Mouse (Mus musculus) hindbrain, embryonic 14.5 days (tissue): Measurements from ENCODE around the gene Gm10382. TPM values are rescaled to one million over a fixed set of nuclear protein-coding genes. Genes with fewer than 3 reads are reported as not detected.
A peak's percentile ranks its signal among the peaks of the same experiment; 100 is the strongest.
"Not testable (repeated sequence)": the region's sequence is repeated elsewhere in the genome, so short reads cannot be mapped to it uniquely, and the experiment has no call there.

Experiments used
- ATAC-seq: fragments of 200-750 bp; cut with Nextera tagmentation; 2 replicates; pipeline ENCODE4 v1.8.0; 2017; ENCODE audit warnings: moderate number of reproducible peaks, mild to moderate bottlenecking, moderate TSS enrichment, moderate library complexity; ENCODE audit not compliant: low FRiP score
- DNase-seq: peaks from one replicate; pipeline ENCODE4 v3.0.0-alpha.2; 2015; ENCODE audit warnings: low spot score
- H3K27ac ChIP-seq: fragments of 300-500 bp; sonication (generic); 2 replicates; pipeline ENCODE4 v1.5.1; 2014; ENCODE audit warnings: mild to moderate bottlenecking, moderate library complexity
- H3K27me3 ChIP-seq: fragments of 300-500 bp; sonication (generic); 2 replicates; pipeline ENCODE4 v1.6.1; 2014; ENCODE audit warnings: mild to moderate bottlenecking, low read length, mixed read lengths; ENCODE audit not compliant: control insufficient read depth, insufficient read depth
- H3K36me3 ChIP-seq: fragments of 300-500 bp; sonication (generic); replicated peaks from 2 replicates; pipeline ENCODE4 v1.6.1; 2014; ENCODE audit not compliant: control insufficient read depth, insufficient read depth
- H3K4me1 ChIP-seq: fragments of 300-500 bp; sonication (generic); replicated peaks from 2 replicates; pipeline ENCODE4 v1.6.1; 2014; ENCODE audit warnings: antibody characterized with exemption, low read length, mixed read lengths; ENCODE audit not compliant: control insufficient read depth, insufficient read depth
- H3K4me2 ChIP-seq: fragments of 300-500 bp; sonication (generic); replicated peaks from 2 replicates; pipeline ENCODE4 v1.6.1; 2014; ENCODE audit warnings: mild to moderate bottlenecking, moderate library complexity
- H3K4me3 ChIP-seq: fragments of 300-500 bp; sonication (generic); replicated peaks from 2 replicates; pipeline ENCODE4 v1.5.1; 2014; ENCODE audit warnings: mild to moderate bottlenecking, low read length
- H3K9ac ChIP-seq: fragments of 300-500 bp; sonication (generic); 2 replicates; pipeline ENCODE4 v1.6.1; 2014
- H3K9me3 ChIP-seq: fragments of 300-500 bp; sonication (generic); 2 replicates; pipeline ENCODE4 v1.6.1; 2016; ENCODE audit warnings: low read length; ENCODE audit not compliant: control insufficient read depth
- WGBS: fragments of 180-500 bp; shearing (Covaris S2); extraction: QIAGEN DNeasy Blood & Tissue Kit; methylation state at CpG from one replicate; pipeline ENCODE4 v1.1.7; 2014; 5-methylcytosine and 5-hydroxymethylcytosine counted together
- polyA plus RNA-seq: library from polyadenylated mRNA; unstranded; fragments of >200 nt; fragmentation: Nextera tagmentation; extraction: Ambion mirVana; gene quantifications from 2 replicates; pipeline ENCODE4 v1.2.1, GENCODE M21; 2014

Gene Gm10382
- polyA plus RNA-seq, 1 experiment from 2014 or later: 0.63 TPM

- Histone ChIP-seq H3K4me1 (peaks cover 18% of the 10 kb centered on the region), H3K36me3 (peaks cover 28% of the 10 kb centered on the region), H3K9ac (no peak overlapping the region), H3K4me2 (no peak overlapping the region), H3K4me3 (no peak overlapping the region), H3K9me3 (no peaks in the 10 kb centered on the region), H3K27me3 (no peaks in the 10 kb centered on the region), H3K27ac (no peak overlapping the region)
- ATAC-seq (peak; percentile 27; the same call in 1 of the 2 replicates), DNase-seq (peak; percentile 69)
- 49% methylated on average over 6 of the region's 6 CpGs for WGBS
Observed at GRCm38 (mm10) chr5:125382673-125383558, 6.2 kb upstream of the Gm10382 start.

GRCm38 (mm10) chr5:125383637-125384420, 5.3 kb upstream of the Gm10382 start:
- H3K36me3 ChIP-seq: peaks cover 28% of the 10 kb centered on the region
- H3K9ac ChIP-seq: no peak overlapping the region
- ATAC-seq (no peak), DNase-seq (no peak)
- H3K4me2 ChIP-seq: no peak overlapping the region
- H3K9me3 ChIP-seq: no peaks in the 10 kb centered on the region
- H3K27me3 ChIP-seq: no peaks in the 10 kb centered on the region
- H3K27ac ChIP-seq: no peak overlapping the region
- no peak overlapping the region for H3K4me3 ChIP-seq
- WGBS: 79% methylated on average over 3 of the region's 3 CpGs
- peaks cover 18% of the 10 kb centered on the region for H3K4me1 ChIP-seq

- Histone ChIP-seq H3K9ac (no peak overlapping the region), H3K27ac (no peak overlapping the region), H3K4me3 (no peak overlapping the region), H3K36me3 (peaks cover 28% of the 10 kb centered on the region), H3K4me2 (no peak overlapping the region), H3K9me3 (no peaks in the 10 kb centered on the region), H3K4me1 (peaks cover 18% of the 10 kb centered on the region), H3K27me3 (no peaks in the 10 kb centered on the region)
- WGBS: 79% methylated on average over 2 of the region's 2 CpGs
- DNase-seq (no peak), ATAC-seq (no peak)
Observed at GRCm38 (mm10) chr5:125384512-125385214, 4.5 kb upstream of the Gm10382 start.

- 77% methylated on average over 8 of the region's 8 CpGs for WGBS
- no peak for ATAC-seq
- no peak for DNase-seq
- no peak overlapping the region for H3K4me3 ChIP-seq
- H3K27ac ChIP-seq: no peak overlapping the region
- no peaks in the 10 kb centered on the region for H3K27me3 ChIP-seq
- peaks cover 22% of the 10 kb centered on the region for H3K4me1 ChIP-seq
- no peaks in the 10 kb centered on the region for H3K9me3 ChIP-seq
- no peak overlapping the region for H3K9ac ChIP-seq
- H3K36me3 ChIP-seq: peaks cover 28% of the 10 kb centered on the region
- peak overlapping the region; percentile 1; the same call in 1 of the 2 replicates for H3K4me2 ChIP-seq
Observed at GRCm38 (mm10) chr5:125385215-125385940, 3.7 kb upstream of the Gm10382 start.

- ATAC-seq, DNase-seq, H3K4me3 ChIP-seq, H3K4me2 ChIP-seq, H3K27me3 ChIP-seq, H3K9me3 ChIP-seq, H3K27ac ChIP-seq, H3K9ac ChIP-seq: not testable (repeated sequence)
- H3K4me1 ChIP-seq: peaks cover 24% of the 10 kb centered on the region
- peaks cover 28% of the 10 kb centered on the region for H3K36me3 ChIP-seq
- 85% methylated on average over 4 of the region's 6 CpGs for WGBS
Observed at GRCm38 (mm10) chr5:125387295-125387694, 1.8 kb upstream of the Gm10382 start.

GRCm38 (mm10) chr5:125388358-125389092, 597 bp upstream of the Gm10382 start:
- Histone ChIP-seq H3K4me3 (peak overlapping the region; percentile 99), H3K4me2 (peak overlapping the region; percentile 97), H3K27ac (no peak overlapping the region), H3K4me1 (peaks cover 34% of the 10 kb centered on the region), H3K9me3 (no peaks in the 10 kb centered on the region), H3K27me3 (no peaks in the 10 kb centered on the region), H3K36me3 (peaks cover 26% of the 10 kb centered on the region), H3K9ac (peak overlapping the region; percentile 98)
- no peak for DNase-seq
- ATAC-seq: no peak
- 31% methylated on average over 13 of the region's 13 CpGs for WGBS

GRCm38 (mm10) chr5:125389579-125390441, 688 bp downstream of the Gm10382 start, which contains the start of gene Ubc:
Gene Ubc (minus strand): TSS chr5:125390202.
- peak within 1 kb of the TSS; percentile 98 for H3K9ac ChIP-seq
- peaks cover 13% of the 10 kb centered on the region for H3K36me3 ChIP-seq
- peaks cover 40% of the 10 kb centered on the region for H3K4me1 ChIP-seq
- ATAC-seq (peak; percentile 68), DNase-seq (peak; percentile 82)
- peak within 1 kb of the TSS; percentile 100 for H3K27ac ChIP-seq
- under 1% methylated on average over 55 of the region's 69 CpGs for WGBS
- H3K4me2 ChIP-seq: peak within 1 kb of the TSS; percentile 97
- H3K9me3 ChIP-seq: no peaks in the 10 kb centered on the region
- peak within 1 kb of the TSS; percentile 99 for H3K4me3 ChIP-seq
- H3K27me3 ChIP-seq: no peaks in the 10 kb centered on the region
